Mouse (Mus musculus) adrenal gland, adult 18-20 months (tissue): ENCODE measurements at regions not wholly inside any gene's neighbourhood (a gene's known extent, or its start where the extent isn't known, plus 50 kb on each side); places are given as distances from the start of the nearest gene placed in this dataset.

ENCODE experiments used
- DNase-seq, 2 experiments: peaks; one replicate each; pipeline ENCODE4 v3.0.0; 2021 to 2022; ENCODE audit warnings: low spot score in 2 of 2

DNA sequence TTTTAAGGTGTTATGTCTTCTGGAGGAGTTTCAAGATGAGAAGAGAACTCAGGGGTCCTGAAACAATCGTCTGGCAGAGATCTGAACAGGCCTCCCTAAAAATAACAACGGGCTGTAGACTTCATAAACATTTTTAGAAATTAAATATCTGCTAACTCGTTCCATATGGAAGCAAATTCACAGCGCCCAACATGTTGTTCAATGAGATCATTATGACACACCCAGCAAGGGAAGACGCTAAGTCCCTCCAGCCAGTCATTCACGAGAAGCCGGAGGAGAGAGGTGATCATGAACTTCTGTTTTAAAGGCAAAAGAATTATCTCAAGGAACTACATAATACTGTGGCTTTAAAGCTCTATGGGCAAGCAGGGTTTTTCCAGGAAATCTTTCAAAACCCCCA, 334.8 kb downstream of the Efna5 start:
- DNase-seq = no peak

DNA sequence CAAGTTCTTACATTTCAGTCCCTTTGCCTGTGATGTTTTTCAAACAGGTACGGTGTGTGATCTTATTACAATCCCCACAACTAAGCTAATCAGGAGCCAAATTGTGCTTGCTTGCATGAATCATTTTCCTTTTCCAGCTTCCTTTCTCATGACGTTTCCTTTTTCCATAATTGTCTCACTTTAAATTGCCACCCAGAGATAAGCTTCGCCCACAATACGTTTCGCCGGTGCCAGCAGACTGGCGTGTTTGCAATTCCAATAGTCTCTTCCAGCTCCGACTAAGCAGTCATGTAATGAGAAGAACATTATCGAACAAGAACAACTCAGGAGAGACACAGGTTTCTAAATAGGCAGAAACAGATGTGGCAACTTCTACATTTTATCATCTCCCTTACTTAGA, 335.8 kb downstream of the Efna5 start:
- DNase-seq = no peak

DNA sequence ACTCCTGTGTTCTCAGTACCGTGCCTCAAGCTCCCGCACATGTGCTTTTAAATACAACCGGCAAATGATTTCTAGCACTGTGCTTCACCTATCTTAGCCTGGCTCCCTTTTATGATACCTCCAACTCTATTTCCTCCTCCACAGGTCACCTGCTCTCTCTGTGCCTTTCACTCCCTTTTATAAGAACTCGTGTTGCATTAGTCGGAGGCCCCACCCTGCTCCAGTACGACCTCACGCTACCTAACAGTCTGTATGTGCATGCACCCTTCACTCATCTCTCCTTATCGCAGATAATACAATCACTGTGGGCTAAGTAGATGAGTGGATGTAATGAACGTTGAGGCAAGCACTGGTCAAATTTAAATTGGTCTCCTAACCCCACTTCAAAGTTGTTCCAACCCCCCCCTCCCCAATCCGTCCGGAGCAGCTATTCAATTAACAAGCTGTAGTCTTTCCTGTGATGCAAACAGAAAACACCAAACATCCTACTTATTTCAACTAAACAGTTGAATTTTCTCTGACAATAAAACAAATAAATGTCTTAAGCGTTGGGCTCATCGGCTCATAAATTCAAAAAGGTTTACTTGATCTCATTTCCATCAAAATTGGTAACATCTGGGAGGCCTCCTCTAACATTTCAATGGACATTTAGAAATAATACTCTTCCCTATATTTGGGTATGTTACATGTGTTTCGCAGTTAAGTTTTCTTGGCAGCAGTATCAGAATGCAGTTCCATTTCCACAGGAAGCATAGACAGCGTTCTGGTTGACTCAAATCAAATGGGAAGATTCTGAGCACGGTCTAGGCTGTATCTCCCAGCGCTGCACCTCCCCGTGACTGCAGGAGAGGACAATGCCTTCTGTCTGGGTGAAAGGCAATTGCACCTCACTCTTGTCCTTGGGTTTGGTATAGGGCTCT, 337.8 kb downstream of the Efna5 start:
- DNase-seq = no peak

DNA sequence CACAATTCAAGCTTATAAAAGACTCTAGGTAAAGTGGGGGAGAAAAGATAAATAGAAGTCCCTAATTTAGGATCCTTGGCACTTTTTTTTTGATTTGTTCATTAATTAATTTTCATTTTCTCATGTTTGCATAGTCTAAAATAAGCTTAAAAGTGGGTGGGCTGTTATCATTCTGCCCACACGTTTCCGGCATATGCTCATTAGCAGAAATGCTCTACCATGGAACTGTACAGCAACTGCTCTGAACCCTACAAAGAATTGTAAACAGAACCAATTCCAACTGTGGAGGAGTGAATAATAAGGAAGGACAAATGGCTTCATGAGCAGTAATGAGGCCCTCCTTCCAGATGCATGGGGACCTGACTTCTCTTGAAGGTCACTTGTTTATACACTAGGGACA, 351.2 kb downstream of the Efna5 start:
- DNase-seq = no peak

- DNase-seq = no peak
Measured at GRCm38 (mm10) chr17:62527556-62527955, 353.6 kb downstream of the Efna5 start.

- no peak for DNase-seq
Measured at GRCm38 (mm10) chr17:62513635-62514034, 367.5 kb downstream of the Efna5 start.

GRCm38 (mm10) chr17:62510184-62510583, 370.9 kb downstream of the Efna5 start:
- no peak for DNase-seq

DNA sequence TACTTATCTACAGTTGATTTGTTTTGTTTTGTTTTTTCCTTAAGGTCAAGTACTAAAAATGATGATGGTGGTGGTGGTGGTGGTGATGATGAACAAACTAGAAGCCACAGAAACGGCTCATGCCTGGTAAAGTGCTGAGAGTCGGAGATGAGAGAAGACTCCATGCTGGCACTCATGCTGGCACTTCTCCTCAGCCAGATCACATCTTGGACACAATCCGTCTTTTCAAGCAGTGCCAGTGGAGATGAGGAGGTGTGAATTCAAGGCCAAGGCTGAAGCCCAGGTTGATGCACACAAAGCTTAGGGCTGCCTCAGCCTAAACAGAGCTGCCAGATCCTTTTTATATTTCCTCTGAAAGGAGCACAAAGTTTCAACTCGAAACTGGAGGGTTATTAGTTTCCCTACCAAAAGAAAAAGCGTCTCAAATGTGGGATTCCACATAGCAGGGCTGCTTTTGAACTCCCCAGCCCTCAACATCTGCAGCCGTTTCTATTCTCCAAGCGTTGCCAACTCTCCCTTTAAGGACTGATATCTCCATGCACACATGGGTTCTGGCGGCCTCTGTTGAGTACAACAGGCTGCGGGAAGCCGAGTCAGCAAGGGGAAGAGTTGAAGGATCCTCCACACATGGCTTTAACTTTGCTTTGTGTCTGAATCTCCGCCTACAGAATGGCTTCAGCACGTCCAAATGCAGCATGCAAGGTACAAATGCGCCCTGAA, 373.2 kb downstream of the Efna5 start:
- DNase-seq = no peak

DNA sequence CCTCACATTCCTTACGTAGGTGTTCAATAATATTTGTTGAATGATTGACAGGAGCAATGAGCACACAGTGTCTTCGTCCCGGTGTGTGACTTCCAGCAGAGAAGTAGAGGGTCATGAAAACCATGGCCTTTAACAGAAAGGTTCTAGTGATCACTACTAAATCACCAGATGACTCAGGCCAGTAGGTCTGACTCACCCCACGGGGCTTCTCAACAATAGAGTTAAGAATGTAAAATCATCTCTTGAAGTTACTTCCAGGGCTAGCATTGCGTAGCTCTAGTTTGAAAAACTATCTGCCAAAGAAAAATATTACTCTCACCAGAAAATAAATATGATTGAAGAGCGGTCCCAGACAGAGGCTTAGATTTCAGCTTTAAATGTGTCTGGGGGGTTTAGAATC, 376.4 kb downstream of the Efna5 start:
- no peak for DNase-seq

DNA sequence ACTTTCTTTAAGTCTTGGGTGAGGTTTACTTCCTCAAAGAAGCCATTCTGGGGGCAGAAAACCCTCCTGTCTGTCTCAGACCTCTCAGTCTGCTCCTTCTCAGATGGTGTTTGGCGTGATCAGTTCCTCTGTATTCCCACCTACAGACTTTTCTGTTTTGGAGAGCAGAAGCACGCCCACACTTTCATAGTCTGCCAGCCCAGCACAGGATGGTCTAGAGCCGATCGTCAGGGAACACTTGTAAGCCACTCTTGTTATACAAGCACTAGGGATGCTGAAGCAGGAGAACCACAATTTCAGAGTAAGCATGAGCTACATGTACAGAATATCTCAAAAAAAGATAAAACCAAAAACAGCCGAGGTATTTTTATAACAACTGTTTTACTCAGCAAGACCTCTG, 410.4 kb downstream of the Efna5 start:
- no peak for DNase-seq

DNA sequence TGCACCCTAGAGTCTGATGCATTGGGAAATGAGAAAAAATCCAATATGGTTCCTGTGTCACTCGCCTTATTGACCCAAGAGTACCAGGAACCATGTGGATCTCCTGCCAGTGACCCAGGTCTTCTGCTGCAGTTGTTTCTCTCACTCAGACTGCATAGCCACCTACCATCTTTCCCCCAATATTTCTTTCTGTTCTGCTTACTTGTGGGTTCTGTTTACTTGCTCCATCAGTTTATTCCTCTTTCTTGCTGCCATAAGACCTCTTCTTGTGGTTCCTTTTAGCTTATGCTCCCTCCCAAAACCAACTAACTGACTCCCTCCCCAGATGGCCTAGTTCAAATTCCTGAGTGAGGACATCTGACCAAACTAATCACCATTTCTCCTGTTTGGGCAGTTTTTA, 411.8 kb downstream of the Efna5 start:
- DNase-seq = no peak

- DNase-seq = no peak
Measured at GRCm38 (mm10) chr17:62468859-62469258, 412.3 kb downstream of the Efna5 start.

DNA sequence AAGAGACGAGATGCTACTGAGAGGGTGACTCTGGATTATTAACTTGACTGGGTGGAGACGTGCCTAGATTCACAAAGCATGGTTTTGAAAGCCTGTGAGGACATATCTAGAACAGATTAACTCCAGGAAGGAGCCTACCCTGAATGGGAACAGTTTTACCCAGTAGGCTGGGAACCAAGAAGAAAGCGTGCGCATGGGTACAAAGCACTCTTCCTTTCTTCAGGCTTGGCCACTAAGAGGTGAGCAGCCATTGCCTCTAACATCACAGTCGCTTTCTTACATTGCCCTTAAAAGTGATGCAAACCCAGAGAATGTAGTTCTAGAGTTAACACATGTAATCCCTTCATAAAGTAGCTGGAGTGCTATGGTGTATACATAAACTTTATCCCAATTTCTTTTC, 414.0 kb downstream of the Efna5 start:
- DNase-seq = no peak

DNA sequence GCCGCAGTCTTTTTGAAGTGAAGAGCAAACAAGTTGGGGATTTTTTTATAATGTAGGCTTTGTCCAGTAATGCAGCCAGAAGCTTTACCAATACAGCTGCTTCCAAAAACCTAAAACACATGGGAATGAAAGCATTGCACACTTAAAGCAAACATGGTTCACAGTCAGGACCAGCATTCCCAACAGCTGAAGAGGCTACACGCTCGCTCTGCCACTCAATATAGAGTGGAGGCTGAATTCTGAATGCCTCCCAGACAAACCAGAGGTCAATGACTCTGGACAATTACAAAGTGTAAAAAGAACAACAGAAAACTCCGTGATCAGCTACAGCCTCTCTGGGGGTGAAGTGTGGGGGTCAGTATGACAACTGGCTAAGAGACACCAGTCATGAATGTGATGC, 416.1 kb downstream of the Efna5 start:
- DNase-seq = no peak

GRCm38 (mm10) chr17:62464228-62464627, 416.9 kb downstream of the Efna5 start:
- DNase-seq = no peak

- DNase-seq = no peak
Measured at GRCm38 (mm10) chr17:62461304-62462245, 419.5 kb downstream of the Efna5 start.

- DNase-seq = peak; percentile 57 to 71
Measured at GRCm38 (mm10) chr17:62458964-62459363, 422.2 kb downstream of the Efna5 start.

DNA sequence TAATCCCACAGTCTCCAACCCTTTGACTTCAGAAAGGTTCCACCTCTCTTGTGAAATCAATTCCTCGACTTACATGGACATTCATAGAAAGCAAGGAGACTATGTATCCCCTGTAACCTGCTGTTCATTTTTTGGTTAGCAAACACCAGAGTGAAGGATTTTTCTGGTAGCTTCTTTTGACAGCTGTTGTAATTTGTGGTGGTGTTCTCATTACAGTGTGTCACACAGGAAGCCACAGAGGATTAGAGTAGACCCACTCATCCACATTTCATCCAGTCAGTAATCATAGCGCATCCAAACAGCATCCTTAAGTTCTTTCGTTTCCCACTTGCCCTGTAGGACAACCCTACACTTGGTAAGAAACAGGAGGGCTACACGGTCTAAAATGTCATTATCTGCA, 443.1 kb downstream of the Efna5 start:
- DNase-seq = no peak

DNA sequence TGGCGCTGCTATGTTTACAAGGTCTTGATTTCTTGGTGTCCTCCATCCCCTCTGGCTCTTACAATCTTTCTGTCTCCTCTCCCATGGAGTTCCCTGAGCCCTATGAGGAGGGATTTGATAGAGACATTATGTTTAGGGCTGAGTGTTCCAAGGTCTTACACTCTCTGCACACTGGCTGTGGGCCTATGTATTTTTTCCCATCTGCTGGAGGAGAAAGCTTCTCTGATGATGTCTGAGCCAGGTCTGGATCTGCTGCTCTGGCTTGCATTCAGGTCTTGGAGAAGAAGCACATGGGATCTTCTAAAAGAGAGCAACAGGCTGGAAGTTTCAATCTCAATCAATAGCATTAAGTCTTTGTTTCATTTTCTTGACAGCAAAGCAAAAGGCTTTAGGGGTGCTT, 445.1 kb downstream of the Efna5 start:
- DNase-seq = no peak

GRCm38 (mm10) chr17:62423476-62424385, 457.4 kb downstream of the Efna5 start:
- DNase-seq = peak in 1 of 2 experiments; percentile 42
